Mouse (Mus musculus): ENCODE results near the gene Ceacam10.

DNA sequence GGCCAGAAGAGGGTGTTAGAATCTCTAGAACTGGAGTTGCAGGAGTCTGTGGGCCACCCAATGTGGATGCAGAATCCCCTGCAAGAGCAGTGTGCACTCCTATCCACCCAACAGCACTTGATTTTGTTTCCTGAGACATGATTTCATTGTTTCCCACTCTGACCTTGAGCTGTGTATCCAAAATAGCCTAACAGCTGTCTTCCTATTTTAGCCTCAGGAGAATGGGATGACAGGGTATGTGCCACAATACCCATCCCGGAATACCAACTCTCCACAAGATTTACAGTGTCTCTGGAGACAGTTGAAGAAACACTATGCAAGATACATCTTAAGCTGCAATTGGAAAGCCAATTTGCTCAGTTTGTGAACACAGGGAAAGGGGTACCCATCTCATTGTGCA lies 20.9 kb downstream of the Ceacam10 start:
- TF ChIP-seq CTCF (IDR thresholded peaks at IDR 0.05) (no peak), POLR2A (IDR thresholded peaks at IDR 0.05; ENCODE audit: insufficient read depth, low read depth, low read length) (no peak)
